Mouse (Mus musculus): ENCODE results near the gene Apol8. TPM values are rescaled to one million over a fixed set of nuclear protein-coding genes. Genes with fewer than 3 reads are reported as not detected.

The Apol8 gene
- polyA plus RNA-seq, 1 experiment from 2014 or later, result 0.26 TPM

Other genes starting within 250 kb of the Apol8 start
- gene Apol11a, start 248.7 kb downstream of the Apol8 start, polyA plus RNA-seq (2015; fragmentation: Nextera tagmentation; extraction: Ambion mirVana), result not detected in 2 replicates
- gene Apol7c, start 223.7 kb downstream of the Apol8 start, polyA plus RNA-seq (2015; fragmentation: Nextera tagmentation; extraction: Ambion mirVana), result 0.11 and 0.14 TPM in 2 replicates
- not detected in 2 replicates for gene 1700025B11Rik, start 195.1 kb downstream of the Apol8 start, polyA plus RNA-seq (2015; fragmentation: Nextera tagmentation; extraction: Ambion mirVana)
- gene Apol10b, start 160.9 kb downstream of the Apol8 start, polyA plus RNA-seq (2015; fragmentation: Nextera tagmentation; extraction: Ambion mirVana), result 0.14 TPM in 1 of 2 replicates, not detected in the other
- gene Gm36245, start 157.7 kb downstream of the Apol8 start, polyA plus RNA-seq (2015; fragmentation: Nextera tagmentation; extraction: Ambion mirVana), result not detected in 2 replicates
- 0.25 TPM in 2 replicates for gene Apol11b, start 113.7 kb downstream of the Apol8 start, polyA plus RNA-seq (2015; fragmentation: Nextera tagmentation; extraction: Ambion mirVana)
- 0.10 TPM in 1 of 2 replicates, not detected in the other for gene Apol7e, start 58.1 kb downstream of the Apol8 start, polyA plus RNA-seq (2015; fragmentation: Nextera tagmentation; extraction: Ambion mirVana)
- gene Apol9b, start 28.0 kb downstream of the Apol8 start, polyA plus RNA-seq (2015; fragmentation: Nextera tagmentation; extraction: Ambion mirVana), result 0.14 and 0.31 TPM in 2 replicates
- 59.3 and 67.3 TPM in 2 replicates for gene Myh9, start 85.2 kb upstream of the Apol8 start, polyA plus RNA-seq (2015; fragmentation: Nextera tagmentation; extraction: Ambion mirVana)
- 121 and 122 TPM in 2 replicates for gene Txn2, start 172.0 kb upstream of the Apol8 start, polyA plus RNA-seq (2015; fragmentation: Nextera tagmentation; extraction: Ambion mirVana)
- 0.21 and 0.24 TPM in 2 replicates for gene Foxred2, start 199.7 kb upstream of the Apol8 start, polyA plus RNA-seq (2015; fragmentation: Nextera tagmentation; extraction: Ambion mirVana)
- gene Eif3d, start 213.8 kb upstream of the Apol8 start, polyA plus RNA-seq (2015; fragmentation: Nextera tagmentation; extraction: Ambion mirVana), result 82.4 and 95.8 TPM in 2 replicates

Data from lung, postnatal 0 days (tissue).